Mouse (Mus musculus): Measurements from ENCODE around the gene Lrrc28.

GRCm38 (mm10) chr7:67588743-67589142 is 56.3 kb downstream of the Lrrc28 start:
- TF ChIP-seq GATA1 (IDR thresholded peaks at IDR 0.05; ENCODE audit: low read length) (no peak), TAL1 (IDR thresholded peaks at IDR 0.05; ENCODE audit: low read length) (no peak)

Data from erythroblast, embryonic 14.5 days (primary cell).